Mouse (Mus musculus): ENCODE data around the gene Cntnap3. TPM values are rescaled to one million over a fixed set of nuclear protein-coding genes. Genes with fewer than 3 reads are reported as not detected.
"Not testable (repeated sequence)": the region's sequence is repeated elsewhere in the genome, so short reads cannot be mapped to it uniquely, and the experiment has no call there.

Gene Cntnap3
- under 1 TPM in 1 of 4 experiments, not detected in 3; 0.03 TPM for total RNA-seq (2022)

DNA sequence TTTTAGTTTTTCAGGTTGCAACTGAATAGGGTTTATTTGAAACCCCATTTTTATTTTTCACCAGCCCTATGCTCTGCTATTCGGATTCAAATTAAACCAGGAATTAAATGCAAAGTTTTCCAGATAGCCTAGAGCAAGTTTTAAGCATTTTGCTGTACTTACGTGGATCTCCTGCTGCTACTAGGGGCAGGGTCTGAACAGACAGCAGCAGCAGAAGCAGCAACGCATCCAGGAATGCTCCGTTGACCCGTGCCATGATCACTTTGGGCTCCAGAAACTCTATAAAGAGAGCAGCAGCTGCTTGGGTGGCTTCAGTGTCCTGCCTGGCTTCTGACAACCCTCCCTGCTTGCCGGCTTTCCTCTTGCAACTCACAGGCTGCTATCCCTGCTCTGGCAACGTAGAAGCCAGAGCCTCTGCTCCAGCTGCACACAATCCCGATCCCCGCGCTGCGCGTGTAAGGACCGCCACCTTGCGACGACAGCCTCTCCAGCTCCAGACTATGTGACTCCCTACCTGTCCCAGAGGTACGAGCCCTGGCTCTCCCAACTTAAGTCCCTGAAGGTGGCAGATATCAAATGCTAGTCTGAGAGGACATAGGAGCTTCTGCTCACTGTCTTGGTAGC, at the start of gene Cntnap3:
Gene Cntnap3 (minus strand): TSS at position 371 of the 624 bp plus-strand sequence.
- no peak for DNase-seq (ENCODE audit: low spot score)

DNA sequence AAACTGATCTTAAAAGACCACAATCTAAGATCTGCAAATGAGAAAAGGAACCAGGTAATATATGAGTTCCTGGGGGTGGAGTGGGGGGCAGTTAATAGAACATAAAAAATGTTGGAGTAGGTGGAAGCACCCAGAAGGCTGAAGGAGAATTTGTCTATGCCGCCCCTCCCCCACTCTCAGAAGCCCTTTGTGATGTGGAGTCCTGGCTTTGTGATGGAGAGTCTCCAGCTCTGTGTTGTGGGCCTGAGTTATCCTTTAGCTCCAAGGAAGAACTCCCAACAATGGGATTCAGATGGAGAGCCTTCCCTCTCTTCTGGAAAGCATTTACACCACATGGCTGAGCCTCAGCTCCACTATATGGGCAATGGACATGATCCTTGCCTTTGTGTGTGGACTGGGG, 13.4 kb upstream of the Cntnap3 start, which contains the start of gene Spata31:
Gene Spata31 (plus strand): TSS at position 216 of the 400 bp plus-strand sequence.
- DNase-seq (ENCODE audit: low spot score) = no peak

DNA sequence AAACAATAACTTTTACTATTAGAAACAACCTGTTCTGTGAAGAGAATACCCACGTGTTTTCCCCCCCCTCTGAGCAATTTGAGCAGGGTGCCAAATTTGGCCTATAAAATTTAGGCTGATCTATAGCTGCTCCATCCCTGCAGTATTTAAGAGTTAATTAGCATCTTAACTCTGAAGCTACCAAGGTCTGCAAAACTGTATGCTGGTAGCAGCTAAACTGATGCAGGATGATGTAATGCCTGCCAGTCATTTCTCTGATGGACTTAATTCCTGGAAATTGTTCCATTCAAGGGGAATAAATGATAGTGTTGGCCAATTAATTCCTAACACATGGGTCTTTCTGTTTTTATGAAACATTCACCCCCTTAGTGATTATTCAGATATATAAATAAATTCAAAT, 623 bp downstream of the Cntnap3 start:
- DNase-seq (ENCODE audit: low spot score) = no peak

DNA sequence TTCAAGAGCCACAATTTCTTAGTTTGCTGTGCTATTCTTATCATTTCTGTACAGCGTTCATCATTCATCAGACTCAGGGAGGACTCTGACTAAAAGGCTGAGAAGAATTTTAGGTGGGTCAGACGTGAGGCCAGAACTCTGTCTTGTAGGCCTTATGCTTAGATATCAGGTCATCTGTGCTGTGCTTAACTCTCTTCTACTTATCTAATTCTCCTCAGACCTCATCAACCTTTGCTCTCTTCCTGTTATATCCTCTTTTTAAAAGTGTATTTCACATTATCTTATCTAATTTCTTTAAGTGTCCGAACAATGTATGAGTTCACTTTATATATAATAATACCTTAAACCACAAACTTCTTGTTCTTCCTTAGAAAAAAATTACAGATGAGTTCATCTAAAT, 38.4 kb downstream of the Cntnap3 start:
- no peak for DNase-seq (ENCODE audit: low spot score)

DNA sequence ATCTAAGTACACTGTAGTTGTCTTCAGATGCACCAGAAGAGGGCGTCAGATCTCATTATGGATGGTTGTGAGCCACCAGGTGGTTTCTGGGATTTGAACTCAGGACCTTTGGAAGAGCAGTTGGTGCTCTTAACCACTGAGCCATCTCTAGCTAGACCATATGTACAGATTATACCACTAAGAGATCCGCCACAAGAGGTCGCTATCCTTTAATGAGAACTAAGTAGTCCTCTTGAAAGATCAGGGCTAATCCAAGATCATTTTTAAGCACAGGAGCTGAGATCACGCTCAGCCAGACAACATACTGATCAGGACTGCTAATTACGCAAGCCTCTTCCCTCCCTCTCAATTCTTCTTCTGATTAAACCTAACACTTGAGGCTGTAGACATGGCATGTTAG, 78.9 kb downstream of the Cntnap3 start:
- not testable (repeated sequence) for DNase-seq (ENCODE audit: low spot score)

DNA sequence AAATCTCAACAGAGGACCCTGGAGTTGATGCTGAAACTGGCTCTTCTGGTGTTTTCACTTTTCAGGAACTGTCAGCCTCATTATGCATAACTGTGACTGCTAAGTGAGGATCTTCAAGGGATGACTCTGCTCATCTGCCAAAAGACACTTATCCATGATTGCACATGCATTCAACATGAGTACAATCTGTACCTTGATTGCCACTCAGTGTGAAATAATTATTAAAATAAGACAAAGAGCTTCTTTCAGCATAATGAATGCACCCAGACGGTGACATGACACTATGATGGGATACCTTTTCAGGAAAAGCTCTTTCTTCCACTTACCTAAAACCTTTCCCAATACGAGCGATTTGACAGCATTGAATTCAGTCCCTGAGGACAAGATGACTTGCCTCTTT, 158.4 kb downstream of the Cntnap3 start:
- DNase-seq (ENCODE audit: low spot score) = no peak

DNA sequence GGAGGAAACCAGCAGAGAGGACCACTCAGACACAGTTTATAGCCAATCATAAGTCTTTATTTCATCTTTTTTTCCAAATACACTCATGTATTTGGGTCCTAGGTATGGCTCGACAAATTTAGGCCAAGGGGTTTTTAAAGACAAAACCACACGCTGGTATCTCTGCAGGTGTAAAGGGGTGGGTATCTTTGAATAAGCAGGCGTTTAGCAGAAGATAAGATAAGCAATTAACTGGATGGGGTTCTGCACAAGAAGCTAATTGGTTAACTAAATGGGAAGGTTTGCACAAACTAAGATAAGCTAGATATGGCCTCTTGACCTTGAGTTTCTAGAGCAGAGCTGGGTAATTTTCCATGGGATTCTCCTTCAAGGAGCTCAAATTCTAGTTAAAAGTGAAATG, 171.5 kb downstream of the Cntnap3 start:
- DNase-seq (ENCODE audit: low spot score) = no peak

DNA sequence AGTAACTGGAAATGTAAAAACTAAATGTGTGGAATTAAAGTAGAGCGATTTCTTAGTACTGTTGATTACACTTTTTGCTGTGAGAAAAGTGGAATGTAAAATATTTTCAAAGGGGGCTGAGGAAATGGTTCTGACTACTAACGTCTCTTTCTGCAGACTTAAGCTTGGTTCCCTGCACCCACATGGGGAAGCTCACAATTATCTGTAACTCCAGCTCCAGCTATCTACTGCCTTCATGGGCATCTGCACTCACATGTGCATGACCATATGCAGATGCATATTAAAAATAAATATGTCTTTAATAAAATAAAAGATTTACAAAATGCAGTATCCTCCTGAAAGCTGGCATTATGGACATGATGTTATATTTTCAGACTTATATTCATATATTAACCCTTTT, 187.0 kb downstream of the Cntnap3 start:
- no peak for DNase-seq (ENCODE audit: low spot score)

DNA sequence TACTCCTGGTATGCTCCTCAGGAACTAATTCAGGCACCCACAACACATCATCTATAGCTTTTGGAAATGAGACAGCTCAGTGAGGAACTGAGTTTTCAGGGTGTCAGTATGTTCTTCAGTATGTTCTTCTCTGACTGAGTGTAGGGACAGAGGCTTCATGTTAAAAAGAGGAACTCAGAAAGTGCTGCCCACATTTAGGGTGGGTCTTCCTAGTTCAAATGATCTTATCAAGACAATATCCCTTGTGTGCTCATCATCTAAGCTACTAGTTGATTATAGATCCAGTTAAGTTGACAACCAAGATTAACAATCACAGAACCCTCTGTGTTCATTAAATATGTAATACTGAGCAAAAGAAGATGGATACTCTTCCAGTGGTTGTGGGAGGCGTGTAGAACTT, 211.3 kb downstream of the Cntnap3 start:
- DNase-seq (ENCODE audit: low spot score) = no peak

Other genes with a start within 250 kb of the Cntnap3 start
- gene Spata31, start 13.5 kb upstream of the Cntnap3 start, total RNA-seq (2022) = not detected
- not detected for gene Spata31d1c, start 129.1 kb upstream of the Cntnap3 start, total RNA-seq (2022)
- gene Prss47, start 148.8 kb upstream of the Cntnap3 start, total RNA-seq (2022) = not detected
- gene Mfsd14b, start 209.0 kb upstream of the Cntnap3 start, total RNA-seq (2022) = 10 to 100 TPM; 11.7 to 14.3 (median 13.0) TPM
- not detected for gene Olfr465-ps1, start 234.1 kb upstream of the Cntnap3 start, total RNA-seq (2022)
- not detected for gene Olfr466, start 246.3 kb upstream of the Cntnap3 start, total RNA-seq (2022)

Data from heart, adult 8-10 months (tissue).